Mouse (Mus musculus) left cerebral cortex, adult 11 months (tissue): ENCODE measurements around the gene Ccdc33.
A peak's percentile ranks its signal among the peaks of the same experiment; 100 is the strongest.

ENCODE experiments used
- DNase-seq: peaks from one replicate; pipeline ENCODE4 v3.0.0; 2022; ENCODE audit warnings: low spot score

Gene Ccdc33

GRCm38 (mm10) chr9:58091623-58092425 lies 26.8 kb downstream of the Ccdc33 start:
- no peak for DNase-seq

- no peak for DNase-seq
These were observed 31.2 kb downstream of the Ccdc33 start for GRCm38 (mm10) chr9:58087277-58087998.

DNA sequence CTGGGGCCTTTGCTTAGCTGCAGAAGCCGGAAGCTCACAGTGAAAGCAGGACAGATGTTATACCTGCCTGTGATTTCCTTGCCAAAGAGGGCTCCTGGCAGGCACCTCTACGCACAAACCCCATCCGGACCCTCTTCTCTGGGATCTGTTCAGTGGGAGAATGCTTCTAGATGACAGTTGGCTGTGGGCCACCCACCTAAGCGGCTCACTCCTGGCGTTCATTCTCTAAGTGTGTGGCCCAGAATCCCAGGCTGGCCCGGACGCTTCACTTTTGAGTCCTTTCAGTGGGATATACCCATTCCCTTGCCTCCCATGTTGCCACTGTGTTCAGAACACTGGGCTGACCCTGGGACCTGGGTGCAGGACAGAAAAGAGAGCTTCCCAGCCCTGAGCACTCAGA lies 31.8 kb downstream of the Ccdc33 start:
- DNase-seq = no peak

- DNase-seq = no peak
These were observed 32.4 kb downstream of the Ccdc33 start for GRCm38 (mm10) chr9:58086203-58086602.

- no peak for DNase-seq
These were observed 33.5 kb downstream of the Ccdc33 start for GRCm38 (mm10) chr9:58085074-58085473.

DNA sequence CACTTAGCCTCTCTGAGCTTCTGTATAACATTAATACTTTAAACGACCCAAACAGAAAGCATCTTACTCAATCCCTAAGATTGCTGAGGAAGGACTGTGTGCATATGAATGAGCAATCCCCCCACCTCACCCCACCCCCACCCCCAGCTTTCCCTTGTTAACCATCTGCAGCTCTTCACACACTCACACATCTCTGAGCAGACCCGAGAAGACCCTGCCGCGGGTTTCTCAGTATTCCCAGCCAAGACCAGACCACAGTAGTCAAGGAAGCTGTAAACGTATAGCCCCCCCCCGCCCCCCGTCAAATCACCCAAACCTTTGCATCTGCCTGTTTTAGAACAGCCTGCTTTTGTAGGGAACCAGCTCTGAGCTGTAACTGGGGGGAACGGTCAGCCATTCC lies 34.0 kb downstream of the Ccdc33 start:
- DNase-seq = no peak

DNA sequence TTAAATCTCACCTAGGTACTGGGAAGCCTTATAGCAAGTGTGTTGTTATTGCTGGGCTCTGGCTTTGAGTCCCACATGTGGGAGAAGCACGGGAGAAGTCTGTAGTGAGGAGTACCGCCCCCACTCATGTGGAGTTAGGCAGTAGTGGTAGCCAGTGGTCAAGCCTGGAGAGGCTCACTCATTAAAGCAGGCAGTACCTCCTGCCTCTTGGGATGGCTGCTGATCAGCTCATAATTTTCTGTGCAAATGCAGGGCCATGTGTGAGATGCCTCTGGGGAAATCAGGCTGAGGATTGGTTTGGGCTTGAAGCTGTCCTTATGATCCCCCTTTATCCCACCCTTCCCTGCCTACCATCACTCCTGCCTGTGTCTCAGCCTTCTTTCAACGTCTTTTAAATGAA lies 44.1 kb downstream of the Ccdc33 start:
- no peak for DNase-seq

DNA sequence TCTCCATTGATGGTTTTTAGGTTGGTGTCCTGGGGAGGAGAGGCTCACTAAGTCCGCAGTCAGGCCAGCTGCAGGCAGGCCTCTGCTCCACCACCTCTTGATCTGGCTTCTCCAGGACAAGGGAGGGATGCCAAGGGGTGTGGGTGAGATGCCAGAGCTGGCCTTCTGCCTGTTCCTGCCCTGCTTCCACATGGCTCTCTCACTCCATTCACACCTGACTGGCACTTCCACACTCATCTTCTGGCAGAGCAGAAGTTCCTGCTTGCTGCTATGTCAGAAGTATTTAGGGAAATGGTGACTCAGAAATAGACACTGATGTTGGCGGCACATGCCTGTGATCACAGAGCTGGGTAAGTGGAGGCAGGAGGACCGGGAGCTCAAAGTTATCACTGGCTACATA lies 51.1 kb downstream of the Ccdc33 start:
- DNase-seq = peak; percentile 35

GRCm38 (mm10) chr9:58066731-58067095 lies 51.9 kb downstream of the Ccdc33 start:
- DNase-seq = peak; percentile 80

DNA sequence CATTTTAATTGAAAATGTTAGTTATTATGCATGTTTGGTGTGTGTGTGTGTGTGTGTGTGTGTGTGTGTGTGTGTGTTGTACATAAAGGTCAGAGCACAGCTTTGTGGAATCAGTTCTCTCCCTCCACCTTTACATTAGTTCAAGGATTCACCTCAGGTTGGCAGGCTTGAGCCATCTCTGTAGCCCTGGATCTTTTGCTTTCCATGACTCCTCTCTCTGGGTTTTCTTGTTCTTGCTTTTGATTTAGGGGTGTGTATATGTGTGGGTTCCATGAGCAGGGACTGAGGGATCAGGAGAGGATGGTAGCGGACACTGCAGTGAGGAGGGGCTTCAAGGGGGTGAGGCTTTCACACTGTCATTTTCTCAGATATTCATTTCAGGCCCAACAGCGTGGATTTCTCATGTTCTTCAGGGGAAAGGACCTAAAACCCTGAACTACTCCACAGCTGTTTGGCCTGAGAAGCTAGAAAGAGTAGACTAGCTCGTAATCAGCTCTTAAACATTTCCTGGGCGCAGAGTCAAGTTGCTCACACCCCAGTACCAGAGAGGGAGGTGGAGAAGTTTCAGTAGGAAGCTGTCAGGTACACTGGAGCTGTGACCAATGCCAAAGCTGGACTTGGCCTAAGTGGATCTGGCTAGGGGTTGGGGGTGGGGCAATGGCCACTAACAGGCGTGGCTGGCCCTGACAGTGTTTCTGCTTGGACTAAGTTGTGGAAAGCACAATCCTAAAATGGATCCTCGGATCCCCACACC lies 52.5 kb downstream of the Ccdc33 start:
- no peak for DNase-seq

GRCm38 (mm10) chr9:58065532-58065931 lies 53.1 kb downstream of the Ccdc33 start:
- no peak for DNase-seq

DNA sequence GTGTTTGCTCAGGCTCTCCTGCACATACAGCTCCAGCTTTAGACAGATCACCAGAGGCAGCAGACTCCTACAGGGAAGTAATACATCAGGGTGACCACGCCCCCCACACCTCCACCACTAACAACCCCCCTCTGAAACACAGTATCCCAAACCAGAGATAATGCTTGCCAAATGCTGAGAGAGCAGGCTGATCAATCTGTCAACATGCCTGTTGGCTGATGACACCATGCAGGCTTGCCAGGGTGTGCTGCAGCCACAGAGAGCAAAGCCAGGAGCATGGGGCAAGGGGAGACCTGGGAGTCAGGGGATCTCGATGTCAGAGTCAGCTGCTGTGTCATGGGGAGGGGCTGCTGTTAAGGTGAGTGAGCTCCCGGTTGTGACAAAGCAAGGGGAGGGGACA lies 55.1 kb downstream of the Ccdc33 start, which contains the start of gene Stra6:
Gene Stra6 (plus strand): TSS at position 258 of the 400 bp plus-strand sequence.
- DNase-seq = no peak

GRCm38 (mm10) chr9:58060677-58061667 lies 57.7 kb downstream of the Ccdc33 start:
- no peak for DNase-seq

- no peak for DNase-seq
These were observed 58.7 kb downstream of the Ccdc33 start for GRCm38 (mm10) chr9:58059920-58060319.

- DNase-seq = no peak
These were observed 63.0 kb downstream of the Ccdc33 start for GRCm38 (mm10) chr9:58055666-58056065.

DNA sequence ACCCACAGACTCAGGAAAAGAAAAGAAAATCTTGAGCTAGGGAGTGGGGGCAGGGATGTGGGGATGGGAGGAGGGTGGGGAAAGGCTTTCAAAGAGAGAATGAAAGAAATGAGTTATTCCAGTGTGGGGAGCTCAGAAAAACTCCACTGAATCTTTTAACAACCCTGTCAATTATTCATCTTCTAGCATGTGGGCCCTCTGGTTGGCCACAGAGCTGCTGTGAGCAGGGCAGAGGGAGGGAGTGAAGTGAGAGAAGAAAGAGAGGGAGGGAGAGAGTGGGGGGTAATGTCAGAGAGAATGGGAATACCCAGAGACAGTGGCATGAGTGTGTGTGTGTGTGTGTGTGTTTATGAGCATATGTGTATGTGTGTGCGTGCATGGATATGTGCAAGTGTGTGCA lies 64.6 kb downstream of the Ccdc33 start:
- no peak for DNase-seq

GRCm38 (mm10) chr9:58053544-58053943 lies 65.1 kb downstream of the Ccdc33 start:
- no peak for DNase-seq

GRCm38 (mm10) chr9:58053102-58053501 lies 65.5 kb downstream of the Ccdc33 start:
- peak; percentile 57 for DNase-seq

DNA sequence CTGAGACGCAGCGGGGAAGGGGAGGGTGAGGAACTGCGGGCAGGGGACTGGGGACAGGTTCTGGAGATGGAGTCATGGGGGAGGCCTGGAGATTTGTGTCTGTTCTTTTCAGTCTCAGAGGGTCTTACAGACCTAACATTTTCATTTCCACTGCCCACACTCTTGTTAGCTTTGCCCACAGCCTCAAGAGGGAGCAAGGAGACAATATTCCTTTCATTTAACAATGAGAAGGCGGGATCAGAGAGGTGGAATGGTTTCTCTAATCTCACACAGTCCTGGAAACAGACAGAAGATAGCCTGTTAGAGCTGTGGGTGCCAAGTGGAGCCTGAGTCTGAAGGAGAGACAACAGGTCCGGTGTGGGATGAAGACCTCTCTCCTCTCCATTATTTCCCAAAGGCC lies 66.7 kb downstream of the Ccdc33 start:
- no peak for DNase-seq

- DNase-seq = no peak
These were observed 68.8 kb downstream of the Ccdc33 start for GRCm38 (mm10) chr9:58049861-58050260.

DNA sequence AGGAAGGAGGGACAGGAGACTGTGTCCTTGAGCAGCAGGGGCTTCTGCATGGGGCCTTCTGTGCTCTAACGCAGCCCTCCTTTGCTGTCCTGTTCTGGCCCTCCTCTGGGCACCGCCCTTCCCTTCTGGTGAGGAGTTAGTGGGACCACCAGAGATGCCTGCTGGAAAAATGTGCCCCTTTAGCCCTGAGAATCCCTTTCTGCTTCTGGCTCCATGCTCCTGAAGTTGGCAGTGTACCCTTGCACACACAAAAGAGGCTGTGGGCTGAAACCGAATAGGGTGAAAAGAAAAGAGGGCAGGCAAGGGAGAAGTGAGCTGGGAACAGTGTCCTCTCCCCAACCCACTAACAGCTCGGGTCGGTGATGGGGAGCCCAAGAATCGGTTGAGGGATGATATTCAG lies 69.4 kb downstream of the Ccdc33 start:
- no peak for DNase-seq

GRCm38 (mm10) chr9:58048621-58049020 lies 70.0 kb downstream of the Ccdc33 start:
- no peak for DNase-seq
